Mouse (Mus musculus): ENCODE data around the gene Lpin2. TPM values are rescaled to one million over a fixed set of nuclear protein-coding genes. Genes with fewer than 3 reads are reported as not detected.

Gene Lpin2
- polyA plus RNA-seq, 1 experiment, result 133 TPM

GRCm38 (mm10) chr17:71252101-71252500 is 69.7 kb downstream of the Lpin2 start:
- H3K27ac ChIP-seq (ENCODE audit: insufficient read depth, low read depth, low read length), result no peak overlapping the region
- peaks cover 40% of the 10 kb centered on the region for H3K4me1 ChIP-seq (ENCODE audit: control insufficient read depth, insufficient read depth, low read length)
- no peak overlapping the region for H3K4me3 ChIP-seq (ENCODE audit: insufficient read depth, low read length)
- TF ChIP-seq POLR2A (IDR thresholded peaks at IDR 0.05; ENCODE audit: borderline replicate concordance, low read depth, low read length), result no peak
- TF ChIP-seq CTCF (IDR thresholded peaks at IDR 0.05; ENCODE audit: low read depth, low read length), result no peak

DNA sequence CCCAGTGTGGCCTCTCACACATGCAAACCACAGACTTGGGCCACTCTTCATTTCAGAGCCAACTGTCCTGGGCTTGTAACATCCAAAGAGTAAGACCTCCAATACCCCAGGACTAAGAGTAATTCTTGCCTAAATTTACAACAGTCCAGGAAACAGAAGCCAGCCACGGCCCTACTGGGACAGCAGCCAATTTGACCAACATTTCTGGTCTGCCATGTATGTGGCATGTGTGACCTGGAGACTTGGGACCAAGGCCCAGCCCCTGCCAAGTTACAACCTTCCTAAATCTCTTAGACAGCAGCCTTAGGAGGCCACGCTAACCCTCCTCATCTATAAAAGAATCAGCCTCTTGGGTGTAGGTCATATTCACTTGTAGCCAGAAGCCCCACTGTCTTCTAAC is 71.0 kb downstream of the Lpin2 start:
- no peak overlapping the region for H3K27ac ChIP-seq (ENCODE audit: insufficient read depth, low read depth, low read length)
- H3K4me1 ChIP-seq (ENCODE audit: control insufficient read depth, insufficient read depth, low read length), result peaks cover 50% of the 10 kb centered on the region
- no peak overlapping the region for H3K4me3 ChIP-seq (ENCODE audit: insufficient read depth, low read length)
- TF ChIP-seq POLR2A (IDR thresholded peaks at IDR 0.05; ENCODE audit: borderline replicate concordance, low read depth, low read length), result no peak
- TF ChIP-seq CTCF (IDR thresholded peaks at IDR 0.05; ENCODE audit: low read depth, low read length), result no peak

DNA sequence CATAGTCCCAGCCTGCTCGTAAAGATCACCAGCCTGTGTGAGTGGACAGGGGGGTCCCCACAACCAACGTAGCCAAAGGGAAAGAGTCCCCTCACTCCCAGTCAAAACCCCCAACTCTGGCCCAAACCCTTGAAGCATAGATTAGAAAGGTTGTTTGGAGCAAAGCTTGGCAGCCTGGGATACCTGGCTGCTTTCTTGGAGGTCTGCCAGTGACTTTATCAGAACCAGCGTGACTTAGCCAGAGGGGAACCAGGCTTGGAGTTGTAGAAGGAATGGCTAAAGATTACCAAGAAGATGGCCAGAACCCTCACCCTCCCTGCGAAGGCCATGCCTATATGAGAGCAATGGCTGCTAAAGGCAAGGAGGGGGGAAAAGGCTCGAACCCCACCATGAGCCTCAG is 71.7 kb downstream of the Lpin2 start:
- peaks cover 55% of the 10 kb centered on the region for H3K4me1 ChIP-seq (ENCODE audit: control insufficient read depth, insufficient read depth, low read length)
- TF ChIP-seq POLR2A (IDR thresholded peaks at IDR 0.05; ENCODE audit: borderline replicate concordance, low read depth, low read length) (no peak), CTCF (IDR thresholded peaks at IDR 0.05; ENCODE audit: low read depth, low read length) (no peak)
- no peak overlapping the region for H3K27ac ChIP-seq (ENCODE audit: insufficient read depth, low read depth, low read length)
- no peak overlapping the region for H3K4me3 ChIP-seq (ENCODE audit: insufficient read depth, low read length)

- Histone ChIP-seq H3K4me3 (ENCODE audit: insufficient read depth, low read length) (no peak overlapping the region), H3K4me1 (ENCODE audit: control insufficient read depth, insufficient read depth, low read length) (peaks cover 56% of the 10 kb centered on the region), H3K27ac (ENCODE audit: insufficient read depth, low read depth, low read length) (no peak overlapping the region)
- TF ChIP-seq POLR2A (IDR thresholded peaks at IDR 0.05; ENCODE audit: borderline replicate concordance, low read depth, low read length) (no peak), CTCF (IDR thresholded peaks at IDR 0.05; ENCODE audit: low read depth, low read length) (peak; percentile 65)
Measured at GRCm38 (mm10) chr17:71254736-71255135, 72.4 kb downstream of the Lpin2 start.

- H3K4me3 ChIP-seq (ENCODE audit: insufficient read depth, low read length), result no peak overlapping the region
- H3K27ac ChIP-seq (ENCODE audit: insufficient read depth, low read depth, low read length), result no peak overlapping the region
- peaks cover 53% of the 10 kb centered on the region for H3K4me1 ChIP-seq (ENCODE audit: control insufficient read depth, insufficient read depth, low read length)
- TF ChIP-seq CTCF (IDR thresholded peaks at IDR 0.05; ENCODE audit: low read depth, low read length), result no peak
- no peak for TF ChIP-seq POLR2A (IDR thresholded peaks at IDR 0.05; ENCODE audit: borderline replicate concordance, low read depth, low read length)
Measured at GRCm38 (mm10) chr17:71256068-71256615, 73.8 kb downstream of the Lpin2 start.

DNA sequence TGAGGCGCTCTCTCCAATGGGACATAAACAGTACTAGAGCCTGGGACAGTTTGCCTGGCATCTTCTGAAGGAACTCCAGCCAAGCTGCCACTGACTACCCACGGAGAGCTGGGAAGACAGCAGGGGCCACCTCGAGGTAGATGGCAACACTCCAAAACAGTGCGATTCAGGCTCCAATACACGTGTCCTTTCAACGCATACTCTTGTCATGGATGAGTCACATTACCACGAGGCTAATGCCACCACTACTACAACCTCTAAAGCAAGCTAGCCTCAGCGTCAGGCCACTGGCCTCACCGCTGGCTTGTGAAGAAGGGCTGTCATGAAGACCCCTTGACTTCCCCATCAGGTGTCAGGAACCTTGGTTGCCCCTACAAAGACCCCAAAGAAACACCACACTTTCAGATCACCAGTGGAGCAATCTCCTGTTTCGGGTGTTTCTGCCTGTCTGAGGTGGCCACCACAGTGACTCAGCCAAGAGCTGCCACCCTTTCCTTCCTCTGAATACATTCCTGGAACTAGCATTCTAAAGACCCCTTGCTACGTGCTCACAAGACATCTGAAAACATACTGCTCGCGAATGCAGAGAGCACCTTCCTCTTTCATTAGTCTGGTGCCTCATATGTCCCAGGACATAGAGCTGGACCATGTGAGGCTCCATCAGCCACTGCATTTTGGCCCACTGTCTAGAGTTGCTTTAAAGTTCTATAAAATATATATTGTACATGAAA is 74.6 kb downstream of the Lpin2 start:
- peak overlapping the region; percentile 66 for H3K27ac ChIP-seq (ENCODE audit: insufficient read depth, low read depth, low read length)
- H3K4me3 ChIP-seq (ENCODE audit: insufficient read depth, low read length), result no peak overlapping the region
- H3K4me1 ChIP-seq (ENCODE audit: control insufficient read depth, insufficient read depth, low read length), result peaks cover 55% of the 10 kb centered on the region
- no peak for TF ChIP-seq CTCF (IDR thresholded peaks at IDR 0.05; ENCODE audit: low read depth, low read length)
- TF ChIP-seq POLR2A (IDR thresholded peaks at IDR 0.05; ENCODE audit: borderline replicate concordance, low read depth, low read length), result no peak

DNA sequence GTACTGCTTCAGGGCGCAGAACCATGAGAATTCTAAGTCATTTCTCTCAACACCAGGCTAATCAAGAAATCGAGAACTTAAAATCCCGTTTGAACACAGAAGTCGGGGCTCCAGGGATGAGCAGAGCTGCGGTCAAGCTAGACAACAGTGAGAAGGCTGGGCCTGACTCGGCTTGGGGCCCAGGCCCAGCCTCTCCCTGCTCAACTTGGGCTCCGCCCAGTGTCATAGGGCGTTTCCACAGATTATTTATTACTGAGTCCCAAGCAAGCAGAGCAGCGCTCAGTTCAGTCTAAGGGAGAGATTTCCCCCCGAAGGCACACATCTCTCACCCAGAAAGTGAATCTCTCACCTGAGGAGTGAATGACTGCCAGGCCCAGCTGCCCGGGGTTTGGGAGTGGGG is 77.4 kb downstream of the Lpin2 start:
- peaks cover 76% of the 10 kb centered on the region for H3K4me1 ChIP-seq (ENCODE audit: control insufficient read depth, insufficient read depth, low read length)
- H3K27ac ChIP-seq (ENCODE audit: insufficient read depth, low read depth, low read length), result peak overlapping the region; percentile 39
- TF ChIP-seq POLR2A (IDR thresholded peaks at IDR 0.05; ENCODE audit: borderline replicate concordance, low read depth, low read length) (no peak), CTCF (IDR thresholded peaks at IDR 0.05; ENCODE audit: low read depth, low read length) (no peak)
- H3K4me3 ChIP-seq (ENCODE audit: insufficient read depth, low read length), result no peak overlapping the region

GRCm38 (mm10) chr17:71260658-71261057 is 78.3 kb downstream of the Lpin2 start:
- H3K4me1 ChIP-seq (ENCODE audit: control insufficient read depth, insufficient read depth, low read length), result peaks cover 84% of the 10 kb centered on the region

GRCm38 (mm10) chr17:71263136-71263535 is 80.8 kb downstream of the Lpin2 start:
- TF ChIP-seq POLR2A (IDR thresholded peaks at IDR 0.05; ENCODE audit: borderline replicate concordance, low read depth, low read length) (no peak), CTCF (IDR thresholded peaks at IDR 0.05; ENCODE audit: low read depth, low read length) (no peak)

More at GRCm38 (mm10) chr17:71260658-71261057, 78.3 kb downstream of the Lpin2 start:
- Histone ChIP-seq H3K27ac (ENCODE audit: insufficient read depth, low read depth, low read length) (no peak overlapping the region), H3K4me3 (ENCODE audit: insufficient read depth, low read length) (no peak overlapping the region)
- peak; percentile 40; the same call in 1 of the 2 replicates for TF ChIP-seq CTCF (IDR thresholded peaks at IDR 0.05; ENCODE audit: low read depth, low read length)
- TF ChIP-seq POLR2A (IDR thresholded peaks at IDR 0.05; ENCODE audit: borderline replicate concordance, low read depth, low read length), result no peak

DNA sequence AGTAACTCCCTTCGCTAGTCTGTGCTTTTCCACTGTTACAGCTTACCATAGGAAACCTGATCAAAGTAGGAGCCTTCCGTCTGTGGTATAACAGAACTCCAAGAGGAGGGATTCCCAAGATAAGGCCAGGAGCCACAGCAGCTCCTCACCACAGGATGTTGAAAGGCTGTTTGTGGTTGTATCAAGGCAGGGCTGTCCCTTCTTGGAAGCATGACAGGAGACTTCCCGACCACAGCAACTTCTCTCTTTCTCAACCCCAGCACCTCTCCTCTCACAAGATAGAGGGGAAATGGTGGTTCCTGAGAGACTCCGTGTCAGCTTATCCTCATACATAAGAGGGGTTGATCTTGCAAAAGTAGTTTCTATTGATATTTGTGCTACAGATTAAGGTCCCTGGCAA is 82.4 kb downstream of the Lpin2 start:
- peaks cover 66% of the 10 kb centered on the region for H3K4me1 ChIP-seq (ENCODE audit: control insufficient read depth, insufficient read depth, low read length)
- H3K27ac ChIP-seq (ENCODE audit: insufficient read depth, low read depth, low read length), result peak overlapping the region; percentile 53
- 0 out of 2 replicates have a peak overlapping the region, but pooled peaks have one; percentile 3 for H3K4me3 ChIP-seq (ENCODE audit: insufficient read depth, low read length)
- TF ChIP-seq CTCF (IDR thresholded peaks at IDR 0.05; ENCODE audit: low read depth, low read length), result no peak
- TF ChIP-seq POLR2A (IDR thresholded peaks at IDR 0.05; ENCODE audit: borderline replicate concordance, low read depth, low read length), result no peak

More at GRCm38 (mm10) chr17:71263136-71263535, 80.8 kb downstream of the Lpin2 start:
- Histone ChIP-seq H3K4me3 (ENCODE audit: insufficient read depth, low read length) (no peak overlapping the region), H3K4me1 (ENCODE audit: control insufficient read depth, insufficient read depth, low read length) (peaks cover 79% of the 10 kb centered on the region), H3K27ac (ENCODE audit: insufficient read depth, low read depth, low read length) (peak overlapping the region; percentile 62)
